Mouse (Mus musculus): Measurements from ENCODE around the gene Crtac1. TPM values are rescaled to one million over a fixed set of nuclear protein-coding genes. Genes with fewer than 3 reads are reported as not detected.
A peak's percentile ranks its signal among the peaks of the same experiment; 100 is the strongest.

Crtac1 gene
- polyA plus RNA-seq, 1 experiment from 2014 or later: 29.9 TPM

- no peaks in the 10 kb centered on the region for H3K9me3 ChIP-seq
- H3K36me3 ChIP-seq: peaks cover 13% of the 10 kb centered on the region
- no peak overlapping the region for H3K27ac ChIP-seq
- H3K4me2 ChIP-seq: no peak overlapping the region
- no peak overlapping the region for H3K4me3 ChIP-seq
- H3K27me3 ChIP-seq: peaks cover 19% of the 10 kb centered on the region
- ATAC-seq (ENCODE audit: low FRiP score): no peak
- 78% methylated on average over 7 of the region's 7 CpGs for WGBS
- no peak overlapping the region for H3K9ac ChIP-seq
- H3K4me1 ChIP-seq (replicated peaks): peaks cover 16% of the 10 kb centered on the region
Observed at GRCm38 (mm10) chr19:42271182-42271581, 160.4 kb downstream of the Crtac1 start.

GRCm38 (mm10) chr19:42270119-42270518, 161.5 kb downstream of the Crtac1 start:
- Histone ChIP-seq H3K36me3 (peaks cover 24% of the 10 kb centered on the region), H3K4me1 (replicated peaks) (peaks cover 16% of the 10 kb centered on the region), H3K9me3 (no peaks in the 10 kb centered on the region), H3K4me2 (no peak overlapping the region), H3K9ac (no peak overlapping the region), H3K4me3 (no peak overlapping the region), H3K27me3 (peaks cover 22% of the 10 kb centered on the region), H3K27ac (no peak overlapping the region)
- WGBS: 55% methylated on average over 6 of the region's 6 CpGs
- ATAC-seq (ENCODE audit: low FRiP score): no peak

- no peaks in the 10 kb centered on the region for H3K9me3 ChIP-seq
- WGBS: 2% methylated on average over 19 of the region's 19 CpGs
- H3K27ac ChIP-seq: no peak overlapping the region
- H3K4me3 ChIP-seq: peak overlapping the region; percentile 24
- H3K27me3 ChIP-seq: peaks cover 26% of the 10 kb centered on the region
- peak overlapping the region; percentile 53 for H3K4me2 ChIP-seq
- H3K9ac ChIP-seq: peak overlapping the region; percentile 64
- H3K4me1 ChIP-seq (replicated peaks): peaks cover 16% of the 10 kb centered on the region
- peaks cover 38% of the 10 kb centered on the region for H3K36me3 ChIP-seq
- 0 out of 2 replicates have a peak, but pooled peaks have one; percentile 15 for ATAC-seq (ENCODE audit: low FRiP score)
Observed at GRCm38 (mm10) chr19:42268337-42268736, 163.2 kb downstream of the Crtac1 start.

- H3K36me3 ChIP-seq: peaks cover 48% of the 10 kb centered on the region
- no peak overlapping the region for H3K4me3 ChIP-seq
- H3K4me1 ChIP-seq (replicated peaks): peaks cover 16% of the 10 kb centered on the region
- H3K27ac ChIP-seq: no peak overlapping the region
- no peaks in the 10 kb centered on the region for H3K9me3 ChIP-seq
- 57% methylated on average over 3 of the region's 3 CpGs for WGBS
- no peak overlapping the region for H3K4me2 ChIP-seq
- no peak for ATAC-seq (ENCODE audit: low FRiP score)
- H3K9ac ChIP-seq: no peak overlapping the region
- peaks cover 28% of the 10 kb centered on the region for H3K27me3 ChIP-seq
Observed at GRCm38 (mm10) chr19:42263524-42263923, 168.1 kb downstream of the Crtac1 start.

GRCm38 (mm10) chr19:42260486-42260885, 171.1 kb downstream of the Crtac1 start:
- ATAC-seq (ENCODE audit: low FRiP score): no peak
- Histone ChIP-seq H3K4me2 (no peak overlapping the region), H3K27me3 (peaks cover 12% of the 10 kb centered on the region; the same call in 1 of the 2 replicates), H3K27ac (no peak overlapping the region), H3K36me3 (peaks cover 28% of the 10 kb centered on the region), H3K4me3 (no peak overlapping the region), H3K9me3 (no peaks in the 10 kb centered on the region), H3K4me1 (replicated peaks) (peaks cover 33% of the 10 kb centered on the region), H3K9ac (no peak overlapping the region)
- 83% methylated on average over 8 of the region's 8 CpGs for WGBS

GRCm38 (mm10) chr19:42258596-42258995, 173.0 kb downstream of the Crtac1 start:
- H3K27me3 ChIP-seq: peaks cover 13% of the 10 kb centered on the region
- H3K4me2 ChIP-seq: no peak overlapping the region
- no peaks in the 10 kb centered on the region for H3K9me3 ChIP-seq
- H3K4me1 ChIP-seq (replicated peaks): peaks cover 41% of the 10 kb centered on the region
- no peak overlapping the region for H3K27ac ChIP-seq
- no peak overlapping the region for H3K4me3 ChIP-seq
- no peak for ATAC-seq (ENCODE audit: low FRiP score)
- WGBS: 79% methylated on average over 5 of the region's 5 CpGs
- H3K9ac ChIP-seq: no peak overlapping the region
- H3K36me3 ChIP-seq: peaks cover 13% of the 10 kb centered on the region

- Histone ChIP-seq H3K9ac (no peak overlapping the region), H3K4me3 (no peak overlapping the region), H3K4me1 (replicated peaks) (peaks cover 41% of the 10 kb centered on the region), H3K9me3 (no peaks in the 10 kb centered on the region), H3K36me3 (peaks cover 7% of the 10 kb centered on the region), H3K27ac (no peak overlapping the region), H3K27me3 (peaks cover 17% of the 10 kb centered on the region), H3K4me2 (no peak overlapping the region)
- no peak for ATAC-seq (ENCODE audit: low FRiP score)
- WGBS: 88% methylated on average over 3 of the region's 3 CpGs
Observed at GRCm38 (mm10) chr19:42258031-42258430, 173.6 kb downstream of the Crtac1 start.

GRCm38 (mm10) chr19:42257241-42257635, 174.3 kb downstream of the Crtac1 start:
- no peak; the same call in 1 of the 2 replicates for ATAC-seq (ENCODE audit: low FRiP score)
- Histone ChIP-seq H3K9ac (peak overlapping the region; percentile 89), H3K27me3 (peaks cover 15% of the 10 kb centered on the region), H3K27ac (peak overlapping the region; percentile 89; the same call in 1 of the 2 replicates), H3K4me3 (peak overlapping the region; percentile 57), H3K9me3 (no peaks in the 10 kb centered on the region), H3K4me1 (replicated peaks) (peaks cover 41% of the 10 kb centered on the region), H3K4me2 (peak overlapping the region; percentile 58), H3K36me3 (no peaks in the 10 kb centered on the region)
- WGBS: 77% methylated on average over 12 of the region's 12 CpGs

GRCm38 (mm10) chr19:42256611-42257240, 174.9 kb downstream of the Crtac1 start:
- Histone ChIP-seq H3K9me3 (no peaks in the 10 kb centered on the region), H3K27ac (peak overlapping the region; percentile 89), H3K4me2 (peak overlapping the region; percentile 58), H3K4me1 (replicated peaks) (peaks cover 41% of the 10 kb centered on the region), H3K36me3 (no peaks in the 10 kb centered on the region), H3K9ac (peak overlapping the region; percentile 89), H3K27me3 (peaks cover 15% of the 10 kb centered on the region), H3K4me3 (peak overlapping the region; percentile 57)
- peak; percentile 28 for ATAC-seq (ENCODE audit: low FRiP score)
- 46% methylated on average over 12 of the region's 12 CpGs for WGBS

GRCm38 (mm10) chr19:42255784-42256610, 175.6 kb downstream of the Crtac1 start:
- peaks cover 15% of the 10 kb centered on the region for H3K27me3 ChIP-seq

GRCm38 (mm10) chr19:42255438-42255783, 176.2 kb downstream of the Crtac1 start:
- Histone ChIP-seq H3K9me3 (no peaks in the 10 kb centered on the region), H3K4me1 (replicated peaks) (peaks cover 41% of the 10 kb centered on the region), H3K27me3 (peaks cover 15% of the 10 kb centered on the region), H3K27ac (peak overlapping the region; percentile 89), H3K9ac (peak overlapping the region; percentile 89), H3K4me2 (peak overlapping the region; percentile 58), H3K4me3 (peak overlapping the region; percentile 57), H3K36me3 (no peaks in the 10 kb centered on the region)
- 4% methylated on average over 4 of the region's 23 CpGs for WGBS
- ATAC-seq (ENCODE audit: low FRiP score): peak; percentile 78

More at GRCm38 (mm10) chr19:42255784-42256610, 175.6 kb downstream of the Crtac1 start:
- ATAC-seq (ENCODE audit: low FRiP score): peak; percentile 84
- Histone ChIP-seq H3K9me3 (no peaks in the 10 kb centered on the region), H3K27ac (peak overlapping the region; percentile 89), H3K4me1 (replicated peaks) (peaks cover 41% of the 10 kb centered on the region), H3K4me2 (peak overlapping the region; percentile 58), H3K4me3 (peak overlapping the region; percentile 57), H3K9ac (peak overlapping the region; percentile 89), H3K36me3 (no peaks in the 10 kb centered on the region)
- WGBS: 2% methylated on average over 33 of the region's 42 CpGs

- Histone ChIP-seq H3K9me3 (no peaks in the 10 kb centered on the region), H3K27ac (no peak overlapping the region), H3K4me2 (no peak overlapping the region), H3K4me3 (no peak overlapping the region), H3K9ac (no peak overlapping the region), H3K4me1 (replicated peaks) (peaks cover 5% of the 10 kb centered on the region), H3K36me3 (no peaks in the 10 kb centered on the region), H3K27me3 (peaks cover 18% of the 10 kb centered on the region)
- no peak for ATAC-seq (ENCODE audit: low FRiP score)
- WGBS: 74% methylated on average over 11 of the region's 11 CpGs
Observed at GRCm38 (mm10) chr19:42249976-42250914, 181.3 kb downstream of the Crtac1 start.
